Mouse (Mus musculus) cortical plate, adult 2 months (tissue): ENCODE data around the gene Dalrd3. TPM values are rescaled to one million over a fixed set of nuclear protein-coding genes. Genes with fewer than 3 reads are reported as not detected.
A peak's percentile ranks its signal among the peaks of the same experiment; 100 is the strongest.

Experiments
- H3K27ac ChIP-seq: fragments of 200-500 bp; 2 replicates; pipeline ENCODE4 v1.5.1; 2012; ENCODE audit warnings: low read length, control low read depth, inconsistent platforms; ENCODE audit not compliant: insufficient read depth
- H3K4me1 ChIP-seq: fragments of 200-500 bp; 2 replicates; pipeline ENCODE4 v1.6.1; 2011; ENCODE audit warnings: low read length; ENCODE audit not compliant: control insufficient read depth, insufficient read depth
- H3K4me3 ChIP-seq: fragments of 200-500 bp; 2 replicates; pipeline ENCODE4 v1.5.1; 2011; ENCODE audit warnings: mild to moderate bottlenecking, low read length, control low read depth; ENCODE audit not compliant: insufficient read depth
- CTCF ChIP-seq: fragments of 200-500 bp; IDR thresholded peaks from 2 replicates; pipeline ENCODE4 v1.5.1; 2011; ENCODE audit warnings: mild to moderate bottlenecking, control low read depth, low read length; ENCODE audit not compliant: insufficient read depth; ENCODE audit errors: extremely low read depth
- POLR2A ChIP-seq: fragments of 200-500 bp; IDR thresholded peaks from 2 replicates; pipeline ENCODE4 v1.6.1; 2011; ENCODE audit warnings: mild to moderate bottlenecking, low read length, control low read depth; ENCODE audit not compliant: insufficient read depth; ENCODE audit errors: extremely low read depth
- polyA plus RNA-seq: library from polyadenylated mRNA; depleted of rRNA; stranded (reverse); fragments of >200 nt; gene quantifications from 2 replicates; pipeline ENCODE4 v1.2.3, GENCODE M21; 2012

Gene Dalrd3
- polyA plus RNA-seq, 1 experiment, result 224 TPM

GRCm38 (mm10) chr9:108571401-108571973 lies 1.8 kb downstream of the Dalrd3 start:
- Histone ChIP-seq H3K4me1 (no peaks in the 10 kb centered on the region), H3K27ac (no peak overlapping the region), H3K4me3 (no peak overlapping the region)
- TF ChIP-seq POLR2A (peak; percentile 10; the same call in 1 of the 2 replicates), CTCF (no peak)

GRCm38 (mm10) chr9:108572321-108572720 lies 2.6 kb downstream of the Dalrd3 start:
- TF ChIP-seq CTCF, result no peak
- no peak for TF ChIP-seq POLR2A
- H3K27ac ChIP-seq, result no peak overlapping the region
- H3K4me1 ChIP-seq, result no peaks in the 10 kb centered on the region; the same call in 1 of the 2 replicates

GRCm38 (mm10) chr9:108573774-108574690 lies 4.3 kb downstream of the Dalrd3 start:
- no peaks in the 10 kb centered on the region; the same call in none of the 2 replicates for H3K4me1 ChIP-seq

More at GRCm38 (mm10) chr9:108572321-108572720, 2.6 kb downstream of the Dalrd3 start:
- H3K4me3 ChIP-seq, result no peak overlapping the region

GRCm38 (mm10) chr9:108574921-108575320 lies 5.2 kb downstream of the Dalrd3 start:
- H3K4me3 ChIP-seq, result no peak overlapping the region
- no peak overlapping the region for H3K27ac ChIP-seq
- TF ChIP-seq POLR2A (no peak), CTCF (no peak)
- H3K4me1 ChIP-seq, result no peaks in the 10 kb centered on the region; the same call in none of the 2 replicates

More at GRCm38 (mm10) chr9:108573774-108574690, 4.3 kb downstream of the Dalrd3 start:
- H3K27ac ChIP-seq, result no peak overlapping the region
- H3K4me3 ChIP-seq, result no peak overlapping the region
- TF ChIP-seq POLR2A (0 out of 2 replicates have a peak, but pooled peaks have one; percentile 2), CTCF (peak; percentile 36; the same call in 1 of the 2 replicates)

- H3K4me3 ChIP-seq, result no peak overlapping the region
- no peaks in the 10 kb centered on the region; the same call in none of the 2 replicates for H3K4me1 ChIP-seq
- TF ChIP-seq POLR2A, result no peak
- TF ChIP-seq CTCF, result no peak
- no peak overlapping the region for H3K27ac ChIP-seq
Measured at GRCm38 (mm10) chr9:108575321-108576297, 5.9 kb downstream of the Dalrd3 start.

- TF ChIP-seq POLR2A, result no peak
- no peak for TF ChIP-seq CTCF
- Histone ChIP-seq H3K27ac (no peak overlapping the region), H3K4me1 (no peaks in the 10 kb centered on the region; the same call in none of the 2 replicates), H3K4me3 (peak overlapping the region; percentile 3; the same call in 1 of the 2 replicates)
Measured at GRCm38 (mm10) chr9:108577025-108577424, 7.3 kb downstream of the Dalrd3 start.

- H3K27ac ChIP-seq, result peak overlapping the region; percentile 74
- TF ChIP-seq POLR2A (no peak), CTCF (no peak)
- no peaks in the 10 kb centered on the region; the same call in none of the 2 replicates for H3K4me1 ChIP-seq
- peak overlapping the region; percentile 82 for H3K4me3 ChIP-seq
Measured at GRCm38 (mm10) chr9:108577934-108578544, 8.4 kb downstream of the Dalrd3 start.

GRCm38 (mm10) chr9:108578545-108579343 lies 9.1 kb downstream of the Dalrd3 start, which contains the start of gene Wdr6:
Wdr6 (minus strand) TSS chr9:108578739.
- H3K4me1 ChIP-seq, result no peaks in the 10 kb centered on the region; the same call in none of the 2 replicates
- peak within 1 kb of the TSS; percentile 74 for H3K27ac ChIP-seq

More at GRCm38 (mm10) chr9:108578545-108579343, 9.1 kb downstream of the Dalrd3 start, which contains the start of gene Wdr6:
- TF ChIP-seq CTCF (no peak), POLR2A (peak; percentile 83; the same call in 1 of the 2 replicates)
- peak within 1 kb of the TSS; percentile 82 for H3K4me3 ChIP-seq
